Mouse (Mus musculus): ENCODE results near the gene Myo1d. TPM values are rescaled to one million over a fixed set of nuclear protein-coding genes. Genes with fewer than 3 reads are reported as not detected.
A peak's percentile ranks its signal among the peaks of the same experiment; 100 is the strongest.

The Myo1d gene
- total RNA-seq, 2 experiments from 2014 or later: 23.4 to 71.5 TPM

DNA sequence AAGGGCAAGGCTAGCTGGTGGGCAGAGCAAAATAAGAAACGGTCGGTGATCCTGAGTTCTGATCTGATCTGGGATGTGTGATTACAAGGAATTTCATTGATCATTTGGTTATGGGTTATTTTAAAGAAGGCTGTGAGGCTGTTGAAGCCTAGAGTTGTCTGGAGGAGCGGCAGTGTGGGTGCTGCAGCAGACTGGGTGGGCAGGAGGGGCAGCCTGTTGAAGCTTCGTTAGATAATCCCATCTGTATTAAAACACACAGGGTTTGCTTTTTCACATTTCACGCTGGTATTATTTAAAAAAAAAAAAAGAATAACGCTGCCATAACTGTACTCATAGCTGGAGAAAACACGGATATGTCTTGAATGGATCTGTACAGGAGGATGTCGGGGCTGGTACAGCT, 263.9 kb downstream of the Myo1d start:
- no peak for ATAC-seq (replicated peaks; ENCODE audit: low FRiP score, low TSS enrichment, poor library complexity, severe bottlenecking)

DNA sequence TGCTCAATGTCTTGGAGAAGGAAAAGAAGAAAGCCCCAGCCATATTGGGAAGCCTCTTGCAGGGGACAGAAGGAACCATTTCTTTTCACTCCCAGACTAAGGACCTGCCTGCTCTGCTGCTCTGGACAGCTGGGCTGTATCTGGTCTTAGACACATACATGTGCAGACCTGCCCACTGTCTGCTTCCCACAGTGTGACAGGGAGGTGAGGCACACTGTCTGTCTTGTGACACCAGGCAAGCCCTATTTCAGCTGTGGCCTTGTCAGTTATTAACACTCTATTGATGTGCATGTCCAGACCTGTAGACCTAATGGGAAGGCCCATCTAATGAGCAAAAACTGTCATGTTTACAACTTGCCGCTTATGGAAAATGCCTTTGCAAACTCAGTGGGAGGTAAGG, 264.5 kb downstream of the Myo1d start:
- ATAC-seq (replicated peaks; ENCODE audit: low FRiP score, low TSS enrichment, poor library complexity, severe bottlenecking): no peak

- no peak for ATAC-seq (replicated peaks; ENCODE audit: low FRiP score, low TSS enrichment, poor library complexity, severe bottlenecking)
Measured at GRCm38 (mm10) chr11:80513796-80514195, 266.0 kb downstream of the Myo1d start.

- ATAC-seq (replicated peaks; ENCODE audit: low FRiP score, low TSS enrichment, poor library complexity, severe bottlenecking): no peak
Measured at GRCm38 (mm10) chr11:80512313-80513056, 267.3 kb downstream of the Myo1d start.

GRCm38 (mm10) chr11:80510124-80510523, 269.7 kb downstream of the Myo1d start:
- ATAC-seq (replicated peaks; ENCODE audit: low FRiP score, low TSS enrichment, poor library complexity, severe bottlenecking): no peak

- ATAC-seq (replicated peaks; ENCODE audit: low FRiP score, low TSS enrichment, poor library complexity, severe bottlenecking): no peak
Measured at GRCm38 (mm10) chr11:80509176-80509506, 270.7 kb downstream of the Myo1d start.

DNA sequence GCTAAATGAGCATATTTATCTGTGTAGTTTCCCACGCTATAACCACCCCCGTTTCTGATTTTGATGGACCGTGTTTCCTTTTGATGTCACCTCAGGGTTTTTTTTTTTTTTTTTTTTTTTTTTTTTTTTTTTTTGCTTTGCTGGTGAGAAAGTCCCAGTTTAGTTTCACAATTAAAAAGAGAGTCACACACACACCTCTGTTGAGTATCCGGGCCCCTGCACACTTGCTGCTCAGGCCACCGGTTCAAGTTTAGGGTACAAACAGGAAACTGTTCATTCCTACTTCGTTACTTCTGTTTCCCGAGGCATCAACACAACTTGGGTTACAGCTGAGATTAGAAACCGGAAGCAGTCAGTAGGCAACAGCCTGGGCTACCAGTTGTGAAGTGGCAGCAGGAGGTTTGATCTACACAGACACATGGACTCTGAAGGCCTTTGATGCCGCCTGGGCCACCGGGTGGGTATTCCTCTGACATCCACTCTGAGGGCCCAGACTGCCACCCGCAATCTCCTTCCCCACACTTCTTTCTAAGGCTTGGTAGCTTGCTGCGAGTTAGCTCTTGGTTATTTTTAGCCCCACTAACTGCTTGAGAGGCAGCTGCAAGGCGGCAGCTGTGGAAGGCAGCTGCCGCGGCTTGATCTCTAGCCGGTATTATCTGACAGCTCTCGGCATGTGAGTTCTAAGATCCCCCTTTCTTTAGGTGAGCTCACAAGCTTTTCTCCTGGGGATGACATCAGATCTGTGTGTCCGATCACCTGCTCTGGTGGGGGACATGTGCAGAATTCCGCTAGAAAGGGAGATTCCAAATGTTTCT, 271.3 kb downstream of the Myo1d start:
- peak; percentile 62 for ATAC-seq (replicated peaks; ENCODE audit: low FRiP score, low TSS enrichment, poor library complexity, severe bottlenecking)

GRCm38 (mm10) chr11:80507791-80508190, 272.0 kb downstream of the Myo1d start:
- no peak for ATAC-seq (replicated peaks; ENCODE audit: low FRiP score, low TSS enrichment, poor library complexity, severe bottlenecking)

GRCm38 (mm10) chr11:80506483-80506882, 273.3 kb downstream of the Myo1d start:
- no peak for ATAC-seq (replicated peaks; ENCODE audit: low FRiP score, low TSS enrichment, poor library complexity, severe bottlenecking)

DNA sequence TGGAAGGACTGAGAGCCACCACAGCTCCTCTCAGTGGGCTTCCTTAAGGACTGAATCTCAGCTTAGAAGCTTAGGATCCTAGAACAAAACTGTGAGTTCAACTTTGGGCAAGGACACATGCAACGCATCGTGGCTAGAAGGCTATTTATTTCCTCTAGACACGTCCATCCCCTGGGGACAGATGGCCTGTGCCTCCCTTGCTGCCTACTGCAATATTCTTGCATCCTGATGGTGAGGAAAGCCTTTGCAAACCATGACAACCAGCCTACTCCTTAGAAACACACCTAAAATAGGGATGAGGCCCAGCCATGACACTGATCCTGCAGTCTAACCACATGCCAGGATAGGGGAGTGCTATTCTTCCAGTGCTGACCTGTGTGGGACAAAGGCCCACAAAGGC, 274.2 kb downstream of the Myo1d start:
- no peak for ATAC-seq (replicated peaks; ENCODE audit: low FRiP score, low TSS enrichment, poor library complexity, severe bottlenecking)

DNA sequence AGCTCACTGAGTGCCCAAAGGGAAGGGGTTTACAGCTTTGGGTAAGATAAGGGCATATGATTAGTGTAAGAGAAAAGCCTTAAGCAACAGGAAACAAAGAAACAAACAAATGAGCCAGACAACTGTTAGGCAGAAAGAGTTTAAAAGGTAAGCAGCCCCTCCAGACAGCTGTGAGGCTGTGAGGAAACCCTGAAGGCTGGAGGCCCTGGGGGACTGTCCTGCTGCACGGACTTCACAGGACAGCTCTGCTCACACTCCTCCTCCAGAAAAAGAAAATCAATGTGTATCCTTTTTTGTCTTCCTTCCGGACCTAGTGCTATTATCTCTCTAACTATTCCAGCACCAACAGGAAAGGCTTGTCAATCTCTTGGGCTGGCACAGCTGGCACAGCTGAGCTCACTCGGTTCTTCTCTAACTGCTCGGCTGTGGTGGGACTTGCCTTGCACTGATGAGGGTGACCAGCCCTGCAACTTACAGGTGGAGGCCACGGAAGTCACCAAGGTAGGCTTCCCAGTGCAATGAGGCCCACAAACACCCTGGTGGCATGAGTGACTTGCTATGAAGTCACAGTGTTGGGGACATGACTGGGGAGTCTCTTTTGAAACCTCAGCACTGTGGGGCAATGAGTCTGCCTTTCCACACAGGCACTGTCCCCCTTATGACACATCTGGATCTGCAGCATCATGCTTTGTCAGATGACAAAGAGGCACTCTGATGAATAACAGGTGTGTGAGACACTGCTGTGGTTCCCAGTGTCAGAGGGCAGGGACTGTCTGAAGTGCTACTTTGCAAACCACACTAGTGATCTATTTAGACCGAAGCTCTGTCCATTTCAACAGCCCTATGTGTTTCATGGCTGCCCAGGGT, 275.1 kb downstream of the Myo1d start:
- no peak for ATAC-seq (replicated peaks; ENCODE audit: low FRiP score, low TSS enrichment, poor library complexity, severe bottlenecking)

GRCm38 (mm10) chr11:80503726-80504452, 275.9 kb downstream of the Myo1d start:
- ATAC-seq (replicated peaks; ENCODE audit: low FRiP score, low TSS enrichment, poor library complexity, severe bottlenecking): no peak

DNA sequence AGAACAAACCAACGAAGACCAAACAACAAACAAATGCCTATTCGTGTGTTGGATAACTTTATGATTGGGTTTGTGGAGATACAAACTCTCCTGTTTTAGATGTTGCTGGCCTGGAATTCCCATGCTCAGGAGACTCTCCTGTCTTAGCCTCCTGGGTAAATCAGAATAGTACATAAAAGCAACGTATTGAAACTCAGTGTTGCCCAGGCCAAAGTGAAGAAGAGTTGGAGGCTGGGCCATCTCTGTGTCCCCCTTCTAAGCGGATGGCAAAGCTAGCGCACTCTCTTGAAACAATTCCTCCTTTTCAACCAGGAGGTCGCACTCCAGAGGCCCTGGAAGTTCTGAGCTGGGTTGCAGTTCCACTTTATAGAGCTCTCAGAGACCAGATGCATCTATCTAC, 276.5 kb downstream of the Myo1d start:
- no peak for ATAC-seq (replicated peaks; ENCODE audit: low FRiP score, low TSS enrichment, poor library complexity, severe bottlenecking)

GRCm38 (mm10) chr11:80499550-80499952, 280.3 kb downstream of the Myo1d start:
- no peak for ATAC-seq (replicated peaks; ENCODE audit: low FRiP score, low TSS enrichment, poor library complexity, severe bottlenecking)

DNA sequence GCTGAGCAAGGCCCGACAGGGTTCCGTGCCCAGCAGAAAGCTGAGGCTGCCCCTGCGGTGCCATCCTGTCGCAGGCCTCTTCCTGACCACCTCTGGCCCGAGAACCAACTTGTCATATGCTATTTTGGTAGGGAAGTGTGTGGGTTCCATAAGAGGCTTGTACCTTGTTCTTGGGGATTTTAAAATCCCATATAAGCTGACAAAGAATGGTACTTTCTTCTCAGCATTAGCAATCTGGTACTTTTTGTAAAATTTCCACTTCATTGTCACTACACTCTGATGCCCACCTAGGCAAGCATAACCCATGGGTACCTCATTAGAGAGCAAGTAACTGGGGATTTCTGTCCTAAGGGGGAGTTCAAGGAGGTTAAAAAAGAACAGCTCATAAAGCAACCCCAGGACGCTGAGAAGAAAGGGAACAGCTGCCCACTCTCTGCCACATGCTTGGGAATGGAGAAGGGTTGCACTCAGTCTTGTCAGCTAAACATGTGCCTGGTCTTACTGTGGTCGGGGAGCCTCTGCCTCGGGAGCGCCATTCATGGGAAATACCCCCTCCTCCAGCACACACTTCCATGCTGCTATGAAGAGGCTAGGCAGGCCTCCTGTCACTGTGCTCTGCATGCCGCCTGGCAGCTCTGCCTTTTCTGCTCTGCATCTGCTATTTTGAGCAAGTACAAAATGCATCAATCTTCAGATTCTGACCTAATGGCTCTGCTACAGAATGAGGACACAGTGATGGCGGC, 281.3 kb downstream of the Myo1d start:
- ATAC-seq (replicated peaks; ENCODE audit: low FRiP score, low TSS enrichment, poor library complexity, severe bottlenecking): no peak

GRCm38 (mm10) chr11:80497225-80497919, 282.5 kb downstream of the Myo1d start:
- ATAC-seq (replicated peaks; ENCODE audit: low FRiP score, low TSS enrichment, poor library complexity, severe bottlenecking): no peak

GRCm38 (mm10) chr11:80496640-80497039, 283.2 kb downstream of the Myo1d start:
- ATAC-seq (replicated peaks; ENCODE audit: low FRiP score, low TSS enrichment, poor library complexity, severe bottlenecking): no peak

DNA sequence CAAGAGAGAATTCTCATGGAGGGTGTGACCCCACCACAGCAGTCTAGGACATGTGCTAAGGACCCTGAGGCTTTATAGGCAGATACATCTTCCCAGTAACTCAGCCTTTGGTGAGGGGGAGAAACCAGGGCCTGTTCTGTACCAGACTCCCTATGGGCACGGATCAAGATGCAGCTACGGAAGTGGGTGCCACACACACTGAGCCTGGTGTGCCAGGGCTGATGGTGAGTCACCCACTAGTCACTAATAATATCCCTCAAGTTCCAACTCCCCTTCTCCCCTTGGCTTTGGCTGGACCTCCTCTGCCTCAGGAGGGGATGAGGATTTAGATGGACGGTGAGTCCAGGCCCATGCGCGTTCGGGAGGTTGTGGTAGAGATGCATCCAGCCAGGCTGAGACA, 283.9 kb downstream of the Myo1d start:
- no peak for ATAC-seq (replicated peaks; ENCODE audit: low FRiP score, low TSS enrichment, poor library complexity, severe bottlenecking)
